Mouse (Mus musculus) MEL-GATA-1-ER (cell line): ENCODE results near the gene Arhgap19.
A peak's percentile ranks its signal among the peaks of the same experiment; 100 is the strongest.

Experiments used
- DNase-seq: peaks from one replicate; pipeline ENCODE4 v3.0.0-alpha.2; 2012; ENCODE audit warnings: low read depth; ENCODE audit errors: extremely low read depth

Arhgap19 gene

DNA sequence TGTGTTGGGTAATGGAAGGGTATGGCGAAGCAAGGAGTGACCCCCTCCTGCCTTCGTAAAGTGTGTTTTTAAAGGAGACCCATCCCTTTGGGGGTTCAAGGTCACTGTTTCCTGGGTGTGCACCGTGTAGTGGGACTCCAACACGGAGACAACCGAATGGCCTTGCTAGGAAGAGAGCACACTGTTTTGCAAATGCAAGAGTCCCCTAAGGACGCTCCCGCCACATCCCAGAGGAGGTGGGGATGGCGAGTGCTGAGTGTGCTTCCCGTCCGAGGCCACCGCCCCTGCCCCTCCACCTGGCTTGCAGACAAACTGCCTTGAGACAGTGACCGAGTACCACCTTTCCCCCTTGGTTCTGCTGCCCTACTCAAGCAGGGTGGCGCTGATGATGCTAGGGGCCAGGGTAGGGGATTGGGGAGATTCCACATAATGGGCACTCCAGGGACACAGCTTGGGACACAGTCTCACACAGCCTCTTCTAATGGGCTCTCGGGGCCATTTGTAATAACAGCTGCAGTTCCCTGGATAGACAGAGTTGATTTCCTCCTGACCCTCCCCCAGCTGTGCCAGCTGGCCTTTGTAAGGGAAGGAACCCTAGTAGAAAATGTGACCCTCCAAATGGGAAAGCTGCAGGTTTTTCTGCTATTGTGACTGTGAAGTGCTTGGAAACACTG, 30.0 kb upstream of the Arhgap19 start:
- DNase-seq = no peak

DNA sequence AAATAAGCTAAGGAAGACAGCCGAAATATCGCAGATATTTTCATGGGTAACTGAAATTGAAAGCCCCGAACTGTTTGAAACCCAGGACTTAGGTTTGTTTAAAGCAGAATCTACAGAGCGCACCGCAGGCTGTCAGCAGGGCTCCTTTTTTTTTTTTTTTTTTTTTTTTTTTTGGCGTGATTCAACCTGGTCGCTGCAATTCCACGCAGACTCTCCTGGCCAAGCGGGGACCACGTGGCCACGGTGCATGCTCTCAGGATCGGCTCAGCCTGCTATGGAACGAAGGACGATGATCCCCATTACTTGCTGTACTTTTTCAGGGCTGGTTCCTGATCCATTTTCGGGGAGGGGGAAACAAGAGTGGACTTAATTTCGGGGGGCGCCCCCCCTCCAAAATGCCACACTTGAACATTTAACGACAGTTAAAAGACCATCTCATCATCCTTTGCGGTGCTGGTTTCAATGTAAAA, 29.3 kb upstream of the Arhgap19 start:
- no peak for DNase-seq

DNA sequence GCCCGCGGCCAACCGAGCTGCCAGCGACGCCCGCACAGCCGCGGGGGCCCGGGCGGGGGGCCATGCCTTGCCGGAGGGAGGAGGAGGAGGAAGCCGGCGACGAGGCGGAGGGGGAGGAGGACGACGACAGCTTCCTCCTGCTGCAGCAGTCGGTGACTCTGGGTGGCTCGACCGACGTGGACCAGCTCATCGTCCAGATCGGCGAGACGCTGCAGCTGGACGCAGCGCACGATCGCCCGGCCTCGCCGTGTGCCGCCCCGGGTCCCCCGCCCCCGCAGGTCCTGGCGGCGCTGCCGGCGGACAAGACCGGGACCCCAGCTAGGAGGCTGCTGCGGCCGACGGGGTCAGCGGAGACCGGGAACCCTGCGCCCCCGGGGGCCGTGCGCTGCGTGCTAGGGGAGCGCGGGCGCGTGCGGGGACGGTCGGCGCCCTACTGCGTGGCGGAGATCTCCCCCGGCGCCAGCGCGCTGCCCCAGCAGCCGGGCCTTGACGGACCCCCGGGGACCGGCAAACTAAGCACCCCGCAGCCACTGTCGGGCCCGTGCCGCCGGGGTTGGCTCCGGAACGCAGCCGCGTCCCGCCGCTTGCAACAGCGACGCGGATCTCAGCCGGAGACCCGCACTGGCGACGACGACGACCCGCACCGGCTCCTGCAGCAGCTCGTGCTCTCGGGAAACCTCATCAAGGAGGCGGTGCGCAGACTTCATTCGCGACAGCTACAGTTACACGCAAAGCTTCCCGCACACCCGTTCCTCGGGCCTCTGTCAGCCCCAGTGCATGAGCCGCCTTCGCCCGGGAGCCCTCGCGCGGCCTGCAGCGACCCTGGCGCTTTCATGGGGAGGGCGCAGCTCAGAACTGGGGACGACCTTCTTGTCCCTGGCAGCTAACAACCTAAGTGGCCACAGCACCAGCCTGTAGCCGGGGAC, 28.5 kb upstream of the Arhgap19 start:
- DNase-seq = no peak

DNA sequence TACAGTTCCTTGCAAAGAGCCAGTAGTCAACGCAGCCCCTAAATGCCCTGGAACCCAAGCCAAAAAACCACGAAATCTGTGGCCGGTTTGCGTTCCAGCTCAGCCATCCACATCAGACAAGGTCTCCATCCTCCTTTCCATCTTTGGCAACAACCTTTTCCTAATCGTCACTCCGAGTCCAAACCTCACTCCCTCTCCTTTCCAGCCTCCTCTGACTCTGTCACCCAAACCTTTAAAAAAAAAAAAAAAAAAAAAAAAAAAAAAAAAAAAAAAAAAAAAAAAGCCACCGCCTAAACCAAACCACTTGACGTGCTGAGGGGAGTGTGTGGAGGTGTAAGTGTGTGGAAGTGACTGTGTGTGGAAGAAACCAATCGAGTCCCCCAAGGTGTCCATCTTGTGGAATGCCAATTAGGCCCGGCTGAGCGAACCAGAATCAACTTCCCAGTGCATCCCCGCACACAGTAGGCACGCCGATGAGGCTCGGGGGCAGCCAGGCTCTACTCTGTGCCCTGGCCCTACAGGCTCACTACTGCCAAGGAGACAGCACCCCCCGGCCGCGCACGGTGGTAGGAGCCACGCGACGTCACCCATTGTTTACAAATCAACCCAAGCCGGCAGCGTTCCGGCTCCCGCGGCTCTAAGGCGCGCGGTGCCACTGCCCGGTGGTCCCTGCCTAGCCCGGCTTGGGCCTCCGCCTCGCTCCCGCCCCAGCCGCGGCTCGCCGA, 27.7 kb upstream of the Arhgap19 start, which contains the start of gene Frat1:
Gene Frat1, plus strand, starts transcription at position 590 of the 725 bp plus-strand sequence.
- peak; percentile 99 for DNase-seq

DNA sequence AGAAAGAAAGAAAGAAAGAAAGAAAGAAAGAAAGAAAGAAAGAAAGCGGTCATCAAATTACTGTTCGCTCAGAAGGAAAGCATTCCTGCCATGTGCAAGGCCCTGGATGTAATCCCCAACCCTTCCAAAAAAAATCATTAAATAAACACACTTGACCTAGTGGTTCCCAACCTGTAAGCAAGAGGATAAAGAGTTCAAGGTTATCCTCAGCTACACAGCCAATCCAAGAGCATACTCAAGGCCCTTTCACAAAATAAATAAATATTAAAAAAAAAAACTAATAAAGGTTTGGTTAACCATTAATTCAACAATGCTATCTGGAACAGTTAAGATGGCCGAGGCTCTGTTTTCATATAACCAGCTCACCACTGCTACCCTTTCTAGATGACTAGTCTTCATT, 27.1 kb upstream of the Arhgap19 start:
- DNase-seq = no peak

DNA sequence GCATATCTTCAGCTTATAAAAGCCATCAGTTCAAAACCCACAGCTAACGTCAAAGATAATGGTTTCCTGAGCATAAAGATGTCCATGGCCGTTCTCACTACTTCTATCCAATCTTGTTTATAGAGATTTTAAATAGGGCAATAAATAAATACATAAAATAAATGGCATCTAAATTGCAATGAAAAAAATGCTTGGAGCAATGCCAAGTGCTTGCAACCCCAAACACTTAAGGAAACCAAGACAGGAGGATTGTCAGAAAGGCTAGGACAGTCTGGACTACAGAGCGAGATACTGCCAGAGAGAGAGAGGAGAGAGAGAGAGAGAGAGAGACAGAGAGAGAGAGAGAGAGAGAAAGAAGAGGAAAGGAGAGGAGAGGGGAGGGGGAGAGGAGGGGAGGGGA, 24.7 kb upstream of the Arhgap19 start:
- DNase-seq = no peak

DNA sequence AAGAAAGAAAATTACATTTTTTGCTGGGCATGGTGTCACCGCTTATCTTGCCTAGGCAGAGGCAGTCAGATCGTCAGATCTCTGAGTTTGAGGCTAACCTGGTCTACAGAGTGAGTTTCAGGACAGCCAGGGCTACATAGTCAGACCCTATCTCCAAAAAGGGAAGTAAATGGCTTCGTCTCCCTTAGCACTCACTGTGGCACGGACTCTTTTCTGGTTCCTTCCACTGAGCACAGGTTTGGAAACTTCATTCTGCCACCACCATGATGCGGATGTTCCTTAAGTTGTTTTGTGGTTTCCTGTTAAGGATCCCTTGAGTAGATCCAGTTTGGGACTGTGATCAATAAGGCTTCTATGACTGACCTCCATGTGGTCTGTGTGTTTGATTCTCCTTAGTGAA, 23.1 kb upstream of the Arhgap19 start:
- no peak for DNase-seq

DNA sequence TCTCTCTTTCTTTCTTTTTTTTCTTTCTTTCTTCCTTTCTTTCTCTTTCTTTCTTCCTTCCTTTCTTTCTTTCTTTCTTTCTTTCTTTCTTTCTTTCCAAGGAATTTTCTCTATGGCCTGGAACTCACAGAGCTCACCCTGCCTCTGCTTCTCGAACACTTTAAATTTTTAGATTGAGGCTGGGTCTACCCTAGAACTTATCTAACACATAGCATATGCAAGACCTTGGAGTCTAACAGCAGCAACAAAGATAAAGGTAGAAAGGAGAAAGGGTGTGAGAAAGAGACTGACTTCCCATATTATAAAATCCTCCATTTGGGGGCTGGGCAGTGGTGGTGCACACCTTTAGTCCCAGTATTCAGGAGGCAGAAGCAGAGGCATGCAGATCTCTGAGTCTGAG, 20.7 kb upstream of the Arhgap19 start:
- DNase-seq = no peak

DNA sequence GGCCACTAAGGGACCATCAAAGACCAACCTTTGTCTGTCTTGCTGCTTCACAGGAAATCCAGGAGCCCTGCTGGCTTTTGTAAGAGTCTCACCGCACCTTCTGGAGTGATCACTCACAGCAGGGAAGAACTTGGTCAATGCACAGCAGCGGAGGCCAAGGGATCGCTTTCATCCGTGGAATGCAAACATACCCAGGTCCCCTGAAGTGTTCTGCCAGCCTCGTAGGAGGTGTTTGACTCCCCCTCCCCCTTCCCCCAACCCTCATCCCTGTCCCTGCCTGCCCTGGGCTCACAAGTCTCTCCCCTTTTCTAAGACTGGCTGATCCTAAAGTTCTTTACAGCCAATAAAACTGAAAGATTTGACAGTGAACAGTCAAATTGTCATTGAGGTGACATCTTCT, 19.6 kb upstream of the Arhgap19 start:
- no peak for DNase-seq

DNA sequence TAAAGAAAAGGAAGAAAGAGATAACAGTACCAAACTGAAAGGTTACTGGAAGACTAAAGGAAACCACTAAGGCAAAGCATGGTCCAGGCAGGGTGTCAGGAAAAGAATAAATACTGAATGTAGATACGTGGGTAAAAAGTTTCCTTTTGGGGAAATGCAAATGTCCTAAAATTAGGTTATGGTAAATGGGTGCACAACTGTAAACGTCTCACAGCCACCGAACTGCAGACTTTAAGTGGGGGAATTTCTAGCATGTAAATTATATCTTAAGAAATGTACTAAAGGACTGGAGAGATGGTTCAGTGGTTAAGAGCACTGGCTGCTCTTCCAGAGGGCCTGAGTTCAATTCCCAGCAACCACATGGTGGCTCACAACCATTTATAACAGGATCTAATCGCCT, 16.9 kb upstream of the Arhgap19 start:
- DNase-seq = no peak

DNA sequence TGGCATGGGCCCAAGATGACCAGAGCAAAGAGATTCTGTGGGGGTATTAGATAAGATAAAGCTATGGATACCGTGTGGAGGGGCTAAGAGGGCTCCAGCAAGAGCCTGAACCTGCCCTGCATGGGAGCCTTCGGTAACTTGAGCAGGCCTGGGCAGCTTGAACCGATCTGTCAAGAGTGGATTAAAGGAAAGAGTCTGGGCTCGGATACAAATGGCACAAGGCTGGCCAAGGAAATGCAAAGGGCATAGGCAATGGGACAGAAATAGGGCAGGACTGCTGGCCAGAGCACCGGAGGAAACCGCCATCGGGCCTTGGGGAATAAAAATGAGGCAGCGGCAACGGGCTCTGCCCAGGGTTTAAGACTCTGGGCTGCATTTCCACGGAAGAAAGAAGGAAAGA, 15.5 kb upstream of the Arhgap19 start:
- no peak for DNase-seq

DNA sequence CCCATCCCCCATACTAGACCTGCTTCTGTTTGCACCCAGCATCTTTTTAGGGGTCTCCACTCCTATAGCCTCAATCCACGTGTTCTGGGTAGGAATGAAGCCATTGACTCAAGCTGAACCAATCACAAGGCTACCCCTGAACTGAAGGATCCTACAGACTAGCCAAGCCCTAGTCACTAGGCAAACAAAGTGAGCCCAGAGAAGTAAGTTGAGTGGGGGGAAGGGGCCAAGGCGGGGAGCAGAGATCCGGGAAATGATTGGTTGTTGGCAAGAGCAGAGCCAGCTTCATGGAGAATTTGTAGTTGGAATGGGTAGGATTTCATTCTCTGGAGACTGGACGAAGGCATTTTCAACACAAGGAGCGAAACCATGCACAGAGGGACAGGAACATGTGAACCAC, 15.1 kb upstream of the Arhgap19 start:
- DNase-seq = no peak

DNA sequence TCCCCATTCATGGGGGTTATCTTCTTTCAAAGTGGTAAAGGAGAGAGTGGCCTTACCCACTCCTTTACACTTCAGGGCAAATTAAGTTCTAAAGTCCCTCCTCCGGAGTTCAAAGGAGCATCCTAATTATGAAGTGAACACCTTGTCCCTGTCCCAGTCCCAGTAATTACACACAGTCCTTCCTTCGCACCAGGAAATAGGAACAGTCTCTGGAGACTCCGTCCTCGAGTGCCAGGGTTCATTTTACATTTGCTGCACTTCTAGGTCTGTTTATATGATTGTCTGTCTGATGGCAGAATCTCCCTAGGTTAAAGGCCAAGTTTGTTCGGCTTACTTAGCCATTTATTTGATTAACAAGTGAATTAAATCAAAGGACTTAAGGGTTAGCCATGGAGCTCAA, 14.6 kb upstream of the Arhgap19 start:
- no peak for DNase-seq

DNA sequence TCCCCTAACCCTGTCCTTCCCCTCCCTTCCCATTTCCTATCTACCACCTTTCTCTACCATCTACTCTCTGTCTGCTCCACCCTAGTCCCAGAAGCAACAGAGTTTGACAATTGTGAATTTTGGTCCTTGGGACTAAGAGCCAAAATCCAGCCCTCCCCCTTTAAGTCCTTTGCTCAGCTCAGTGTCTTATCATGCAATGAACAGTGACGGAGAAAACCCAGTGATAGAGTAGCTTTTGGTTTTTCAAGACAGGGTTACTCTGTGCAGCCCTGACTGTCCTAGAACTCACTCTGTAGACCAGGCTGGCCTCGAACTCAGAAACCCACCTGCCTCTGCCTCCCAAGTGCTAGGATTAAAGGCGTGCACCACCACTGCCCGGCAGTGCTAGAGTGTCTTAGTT, 11.5 kb upstream of the Arhgap19 start:
- no peak for DNase-seq

DNA sequence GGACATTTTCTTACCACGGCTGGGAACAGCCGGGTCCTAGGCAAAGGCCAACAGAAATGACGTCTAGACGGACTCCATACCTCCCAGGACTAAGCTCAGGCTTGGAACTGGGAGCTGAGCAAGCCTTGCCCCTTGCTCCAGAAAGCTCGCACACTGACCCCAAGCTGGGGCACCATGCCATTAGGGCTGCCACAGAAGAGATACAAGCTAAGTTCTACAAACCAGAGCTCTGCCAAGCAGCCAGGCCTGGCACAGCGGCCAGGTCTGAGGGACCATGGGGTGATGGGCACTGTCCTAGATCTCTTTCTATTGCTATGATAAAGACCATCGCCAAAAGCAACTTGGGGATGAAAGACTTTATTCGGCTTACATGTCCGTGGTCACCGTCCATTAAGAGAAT, 10.7 kb upstream of the Arhgap19 start:
- no peak for DNase-seq

DNA sequence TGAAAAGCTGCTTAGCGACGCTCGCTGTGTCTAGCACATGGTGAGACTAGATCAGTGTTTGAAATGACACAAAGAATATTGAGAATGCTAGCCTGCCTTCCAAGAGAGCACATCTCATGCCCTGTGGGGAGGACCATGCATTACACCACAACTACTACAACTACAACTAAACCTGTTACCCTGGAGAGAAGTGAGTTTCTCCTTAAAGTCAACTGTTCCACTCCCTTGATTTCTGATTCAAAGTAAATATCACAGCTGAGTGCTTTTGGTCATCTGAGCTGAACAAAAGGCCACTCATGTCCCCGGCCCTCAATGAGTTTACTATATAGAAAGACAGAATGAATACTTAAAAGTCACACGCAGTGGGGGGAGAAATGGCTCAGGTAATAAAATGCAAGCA, 8.2 kb upstream of the Arhgap19 start:
- DNase-seq = no peak

DNA sequence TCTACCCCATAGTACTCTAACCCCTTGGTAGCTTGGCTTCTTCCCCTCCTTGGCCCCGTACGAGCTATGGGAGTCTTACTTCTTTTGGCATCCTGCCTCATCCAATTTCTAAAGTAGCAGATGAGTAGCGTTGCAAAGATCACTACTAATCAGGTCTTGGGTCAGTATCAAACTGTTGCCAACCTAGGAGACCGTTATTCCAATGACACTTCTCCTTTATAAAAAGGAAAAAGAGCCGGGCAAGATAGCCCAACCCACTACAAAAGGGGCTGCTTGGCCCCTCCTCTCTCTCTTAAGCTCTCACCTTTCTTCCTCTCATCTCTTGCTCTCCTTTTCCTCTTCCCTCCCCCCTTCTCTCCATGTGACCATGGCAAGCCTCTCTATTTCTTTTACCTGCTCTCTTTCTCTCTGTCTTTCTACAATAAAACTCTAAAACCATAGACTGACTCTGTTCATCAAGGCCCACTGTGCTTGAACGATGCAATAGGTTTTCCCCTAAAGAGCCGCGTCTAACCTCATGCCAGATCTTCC, 6.3 kb upstream of the Arhgap19 start:
- DNase-seq = no peak

DNA sequence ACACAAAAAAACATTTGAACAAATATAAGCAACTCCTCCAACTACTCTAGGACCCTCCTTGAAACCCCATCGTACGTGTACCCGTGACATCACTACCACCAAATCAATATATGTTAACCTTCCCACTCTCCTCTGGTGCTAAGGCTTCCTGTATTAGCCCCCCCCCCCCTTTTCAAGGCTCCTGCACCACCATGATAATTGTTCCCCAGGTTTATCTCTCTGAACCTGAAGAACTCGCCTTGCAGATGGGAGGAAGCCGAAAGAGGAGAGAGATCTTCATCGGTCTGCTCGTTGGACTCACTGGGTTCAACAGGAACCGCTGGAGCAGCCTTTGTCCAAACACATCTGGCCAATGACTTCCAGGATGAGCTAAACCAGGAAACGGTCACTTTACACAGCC, 5.7 kb upstream of the Arhgap19 start:
- DNase-seq = peak; percentile 73

DNA sequence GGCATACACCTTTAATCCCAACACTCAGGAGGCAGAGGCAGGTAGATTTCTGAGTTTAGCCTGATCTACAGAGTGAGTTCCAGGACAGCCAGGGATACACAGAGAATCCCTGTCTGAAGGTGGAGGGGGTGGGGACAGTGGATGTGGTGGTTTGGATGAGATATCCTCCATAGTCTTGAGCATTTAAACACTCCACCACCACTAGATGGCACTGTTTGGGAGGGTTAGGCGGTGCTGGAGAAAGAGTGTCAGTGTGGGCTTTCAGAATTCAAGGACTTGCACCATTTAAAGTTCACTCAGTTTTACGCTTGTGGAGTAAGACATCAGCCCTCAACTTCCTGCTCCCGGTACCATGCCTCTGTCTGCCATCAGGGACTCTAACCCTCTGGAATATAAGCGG, 4.0 kb upstream of the Arhgap19 start:
- DNase-seq = no peak

DNA sequence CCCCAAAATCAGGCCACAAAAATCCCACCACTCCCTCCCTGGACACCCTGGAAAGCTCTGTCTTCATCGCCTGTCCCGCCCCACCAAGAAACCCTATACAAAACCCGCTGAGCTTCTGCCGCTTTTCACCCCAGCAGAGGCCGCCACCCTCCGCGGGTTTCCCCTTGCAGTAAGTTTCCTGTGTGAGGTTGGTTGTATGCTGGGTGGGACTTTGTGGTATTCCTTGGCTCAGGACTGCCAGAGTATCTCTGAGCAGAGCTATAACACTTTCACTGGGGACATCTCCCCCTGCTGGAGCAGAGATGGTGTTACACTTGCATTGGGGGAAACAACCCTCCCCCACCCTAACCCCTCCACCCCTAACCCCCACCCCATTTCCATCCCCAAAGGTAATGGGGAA, 1.5 kb upstream of the Arhgap19 start:
- peak; percentile 67 for DNase-seq

DNA sequence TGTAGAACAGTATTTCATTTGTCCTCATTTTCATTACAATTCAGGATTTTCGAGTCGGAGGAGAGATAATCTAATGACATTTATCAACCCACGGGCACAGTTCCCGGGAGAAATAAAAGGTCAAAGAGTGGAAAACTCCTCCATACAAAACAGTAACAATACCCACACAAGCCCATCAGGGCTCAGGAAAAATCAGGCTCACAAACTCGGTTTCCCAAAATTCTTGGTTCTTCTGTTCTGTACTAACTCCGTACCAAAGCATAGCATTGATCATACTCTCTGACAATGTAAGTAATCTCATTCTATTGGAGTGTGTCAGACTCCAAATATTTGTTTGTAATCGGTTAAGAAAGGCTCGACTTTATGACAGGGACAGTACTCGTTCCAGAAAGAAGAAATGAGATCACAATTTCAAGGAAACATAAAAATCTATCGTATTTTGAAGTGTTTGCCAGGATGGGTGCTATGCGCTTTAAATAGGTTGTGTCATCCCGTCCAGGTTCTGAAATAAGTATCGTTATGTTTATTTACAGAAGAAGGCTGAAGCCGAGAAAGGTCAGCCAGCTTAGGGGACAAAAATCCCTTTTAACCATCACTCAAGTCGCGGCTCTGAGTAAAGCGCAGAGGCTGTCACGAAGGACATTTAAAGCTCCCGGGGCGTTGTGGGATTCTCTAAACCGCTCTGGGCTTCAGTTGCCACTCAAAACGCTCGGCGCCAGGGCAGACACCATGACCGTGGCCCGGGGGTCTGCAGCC, 683 bp downstream of the Arhgap19 start:
- DNase-seq = no peak
